Mouse (Mus musculus) MEL (cell line): ENCODE measurements at regions not wholly inside any gene's neighbourhood (a gene's known extent, or its start where the extent isn't known, plus 50 kb on each side); places are given as distances from the start of the nearest gene placed in this dataset.

Experiments used
- DNase-seq: peaks from one replicate; pipeline ENCODE4 v3.0.0; 2011; ENCODE audit warnings: low read depth, low spot score
- H3K27ac ChIP-seq: 2 replicates; pipeline ENCODE4 v1.5.1; 2012; ENCODE audit warnings: low read depth, mild to moderate bottlenecking, control low read depth, low read length, moderate library complexity; ENCODE audit not compliant: control insufficient read depth
- H3K27me3 ChIP-seq, 2 experiments: fragments of 150-350 bp in 1 of 2; sonication (generic) in 1 of 2; 2 replicates each; pipeline ENCODE4 v1.6.1; 2012; ENCODE audit warnings: low read length in 2 of 2, mild to moderate bottlenecking in 2 of 2, improper control_type of control experiment in 1 of 2, moderate library complexity in 1 of 2; ENCODE audit not compliant: insufficient read depth in 2 of 2, control insufficient read depth in 1 of 2
- H3K36me3 ChIP-seq, 2 experiments: 2 replicates each; pipeline ENCODE4 v1.6.1; 2012 to 2014; ENCODE audit warnings: low read length in 2 of 2, improper control_type of control experiment in 1 of 2, inconsistent platforms in 1 of 2, mild to moderate bottlenecking in 1 of 2; ENCODE audit not compliant: insufficient read depth in 2 of 2, control insufficient read depth in 1 of 2
- H3K4me1 ChIP-seq, 2 experiments: fragments of 150-350 bp in 1 of 2; sonication (generic) in 1 of 2; 2 replicates each; pipeline ENCODE4 v1.6.1; 2012; ENCODE audit warnings: low read length in 2 of 2, improper control_type of control experiment in 1 of 2, mild to moderate bottlenecking in 1 of 2; ENCODE audit not compliant: insufficient read depth in 2 of 2, control insufficient read depth in 1 of 2
- H3K4me3 ChIP-seq, 2 experiments: fragments of 150-350 bp in 1 of 2; sonication (generic) in 1 of 2; 2 replicates each; pipeline ENCODE4 v1.5.1; 2012; ENCODE audit warnings: low read depth in 2 of 2, low read length in 2 of 2, mild to moderate bottlenecking in 2 of 2, moderate library complexity in 2 of 2, control low read depth in 1 of 2, improper control_type of control experiment in 1 of 2; ENCODE audit not compliant: control insufficient read depth in 1 of 2, insufficient read depth in 1 of 2
- H3K79me2 ChIP-seq: 2 replicates; pipeline ENCODE4 v1.6.1; 2012; ENCODE audit warnings: mild to moderate bottlenecking, low read length, moderate library complexity; ENCODE audit not compliant: control insufficient read depth, poor library complexity, insufficient read depth
- H3K9ac ChIP-seq: 2 replicates; pipeline ENCODE4 v1.6.1; 2012; ENCODE audit warnings: low read depth, mild to moderate bottlenecking, control low read depth, low read length, moderate library complexity; ENCODE audit not compliant: control insufficient read depth, poor library complexity, severe bottlenecking
- H3K9me3 ChIP-seq: fragments of 150-350 bp; sonication (generic); replicated peaks from 2 replicates; pipeline ENCODE4 v1.6.1; 2012; ENCODE audit warnings: mild to moderate bottlenecking, low read length, improper control_type of control experiment, moderate library complexity; ENCODE audit not compliant: insufficient read depth
- CHD1 ChIP-seq: IDR thresholded peaks from 2 replicates; pipeline ENCODE4 v1.6.1; 2012; ENCODE audit warnings: low read depth, mild to moderate bottlenecking, inconsistent platforms, low read length, improper control_type of control experiment
- CHD2 ChIP-seq: IDR thresholded peaks from 2 replicates; pipeline ENCODE4 v1.6.1; 2011; ENCODE audit warnings: low read length, improper control_type of control experiment
- CTCF ChIP-seq, 3 experiments: IDR thresholded peaks in 2 of 3; conservative IDR thresholded peaks in 1 of 3; 2 replicates each; pipeline ENCODE4 v1.5.1; 2011 to 2012; ENCODE audit warnings: low read length in 3 of 3, low read depth in 2 of 3, mild to moderate bottlenecking in 2 of 3, improper control_type of control experiment in 1 of 3, inconsistent platforms in 1 of 3, mixed read lengths in 1 of 3, moderate library complexity in 1 of 3; ENCODE audit not compliant: control insufficient read depth in 1 of 3, insufficient read depth in 1 of 3, poor library complexity in 1 of 3, severe bottlenecking in 1 of 3
- ELF1 ChIP-seq: IDR thresholded peaks from 2 replicates; pipeline ENCODE4 v1.6.1; 2014; ENCODE audit warnings: low read depth, mild to moderate bottlenecking, inconsistent platforms, low read length, improper control_type of control experiment, moderate library complexity
- ETS1 ChIP-seq: IDR thresholded peaks from 2 replicates; pipeline ENCODE4 v1.6.1; 2012; ENCODE audit warnings: low read depth, mild to moderate bottlenecking, inconsistent platforms, low read length, improper control_type of control experiment, moderate library complexity
- JUND ChIP-seq: IDR thresholded peaks from 2 replicates; pipeline ENCODE4 v1.6.1; 2011; ENCODE audit warnings: low read depth, mild to moderate bottlenecking, improper control_type of control experiment, low read length
- KAT2A ChIP-seq: conservative IDR thresholded peaks from 2 replicates; pipeline ENCODE4 v1.6.1; 2012; ENCODE audit warnings: low read depth, low read length, improper control_type of control experiment, inconsistent platforms
- MAX ChIP-seq: IDR thresholded peaks from 2 replicates; pipeline ENCODE4 v1.6.1; 2011; ENCODE audit warnings: low read length, improper control_type of control experiment
- MAZ ChIP-seq: IDR thresholded peaks from 2 replicates; pipeline ENCODE4 v1.6.1; 2012; ENCODE audit warnings: low read depth, mild to moderate bottlenecking, inconsistent platforms, low read length, improper control_type of control experiment
- MEF2A ChIP-seq: IDR thresholded peaks from 2 replicates; pipeline ENCODE4 v1.6.1; 2014; ENCODE audit warnings: low read depth, mild to moderate bottlenecking, inconsistent platforms, low read length, improper control_type of control experiment; ENCODE audit not compliant: poor library complexity, insufficient replicate concordance, severe bottlenecking; ENCODE audit errors: extremely low read depth
- MYB ChIP-seq: IDR thresholded peaks from 2 replicates; pipeline ENCODE4 v1.6.1; 2011; ENCODE audit warnings: mild to moderate bottlenecking, low read depth, low read length, improper control_type of control experiment
- POLR2A ChIP-seq, 2 experiments: IDR thresholded peaks; 2 replicates each; pipeline ENCODE4 v1.6.1; 2011 to 2012; ENCODE audit warnings: low read length in 2 of 2, mild to moderate bottlenecking in 2 of 2, control low read depth in 1 of 2, improper control_type of control experiment in 1 of 2, low read depth in 1 of 2, moderate library complexity in 1 of 2; ENCODE audit not compliant: control insufficient read depth in 1 of 2, insufficient read depth in 1 of 2, poor library complexity in 1 of 2
- POLR2AphosphoS5 ChIP-seq: IDR thresholded peaks from 2 replicates; pipeline ENCODE4 v1.6.1; 2012; ENCODE audit warnings: low read depth, borderline replicate concordance, mild to moderate bottlenecking, inconsistent platforms, low read length, moderate library complexity, mixed read lengths
- RAD21 ChIP-seq: IDR thresholded peaks from 2 replicates; pipeline ENCODE4 v1.6.1; 2011; ENCODE audit warnings: mild to moderate bottlenecking, low read depth, low read length, improper control_type of control experiment
- RCOR1 ChIP-seq: IDR thresholded peaks from 2 replicates; pipeline ENCODE4 v1.6.1; 2012; ENCODE audit warnings: low read depth, mild to moderate bottlenecking, inconsistent platforms, low read length, improper control_type of control experiment
- USF2 ChIP-seq, 2 experiments: IDR thresholded peaks; 2 replicates each; pipeline ENCODE4 v1.6.1; 2011 to 2012; ENCODE audit warnings: improper control_type of control experiment in 2 of 2, low read length in 2 of 2, borderline replicate concordance in 1 of 2, inconsistent platforms in 1 of 2, low read depth in 1 of 2, mild to moderate bottlenecking in 1 of 2; ENCODE audit not compliant: insufficient read depth in 1 of 2
- ZKSCAN1 ChIP-seq: IDR thresholded peaks from 2 replicates; pipeline ENCODE4 v1.6.1; 2012; ENCODE audit warnings: low read depth, mild to moderate bottlenecking, inconsistent platforms, low read length, improper control_type of control experiment, moderate library complexity

DNA sequence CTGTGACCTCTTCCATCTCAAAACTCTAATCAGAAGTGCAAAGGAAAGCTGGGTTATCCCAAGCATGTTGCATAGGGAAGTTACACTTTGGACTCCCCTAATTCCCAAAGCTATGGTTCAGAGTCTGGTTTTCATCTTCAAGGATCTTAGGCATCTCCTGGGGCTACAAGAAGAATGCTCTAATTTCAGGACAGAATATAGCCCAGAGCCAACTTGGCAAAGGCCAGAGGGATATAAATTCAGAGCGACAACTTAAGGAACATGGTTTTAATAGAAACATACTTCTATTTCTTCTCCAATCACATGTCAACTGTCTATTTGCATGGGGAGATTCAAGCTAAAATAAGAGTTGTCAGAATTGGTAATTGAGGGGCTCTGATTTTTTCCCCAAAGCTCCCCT is 441.4 kb upstream of the Klf4 start:
- DNase-seq: no peak
- no peaks in the 10 kb centered on the region for H3K9me3 ChIP-seq
- H3K79me2 ChIP-seq: no peaks in the 10 kb centered on the region
- TF ChIP-seq MYB (no peak), POLR2AphosphoS5 (no peak), CTCF (IDR thresholded peaks at IDR 0.05 in 2 of 3, conservative IDR thresholded peaks at IDR 0.05 in 1 of 3; ENCODE audit: control insufficient read depth in 1 of 3, insufficient read depth in 1 of 3, low read depth in 2 of 3, low read length in 3 of 3, poor library complexity in 1 of 3, severe bottlenecking in 1 of 3) (no peak), USF2 (IDR thresholded peaks at IDR 0.05; ENCODE audit: borderline replicate concordance in 1 of 2, insufficient read depth in 1 of 2, low read depth in 1 of 2, low read length in 2 of 2) (no peak), MAZ (no peak), JUND (no peak)
- no peaks in the 10 kb centered on the region for H3K4me1 ChIP-seq
- H3K4me3 ChIP-seq: no peak overlapping the region
- no peaks in the 10 kb centered on the region for H3K36me3 ChIP-seq
- no peak overlapping the region for H3K27ac ChIP-seq
- H3K27me3 ChIP-seq: no peaks in the 10 kb centered on the region
- H3K9ac ChIP-seq: no peak overlapping the region

DNA sequence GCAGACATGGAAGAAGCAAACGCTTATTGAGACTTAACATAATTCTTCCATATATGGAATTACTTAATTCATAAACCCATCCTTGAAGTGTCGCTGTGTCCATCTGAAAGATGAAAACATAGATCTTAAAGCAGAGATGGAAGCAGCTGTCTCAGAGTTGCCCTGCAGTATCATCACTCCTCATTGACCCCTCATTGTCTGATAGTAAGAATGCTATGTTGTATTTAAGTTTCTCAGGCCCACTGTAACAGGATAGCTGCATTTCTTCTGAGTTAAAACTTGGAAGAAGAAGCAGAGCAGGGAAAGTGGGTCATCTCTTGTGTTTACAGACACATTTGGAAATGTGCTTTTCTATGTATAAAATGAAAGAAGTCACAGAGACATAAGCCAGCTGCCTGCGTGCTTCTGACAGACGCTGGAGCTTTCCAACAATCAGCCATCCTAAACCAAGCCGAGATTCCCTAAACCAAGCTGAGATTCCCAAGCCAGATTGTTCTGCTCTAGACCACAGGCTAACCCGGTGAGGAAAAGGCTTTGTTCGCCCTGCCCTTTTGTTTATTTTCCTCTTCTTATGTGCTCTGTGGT is 440.1 kb upstream of the Klf4 start:
- no peak for DNase-seq
- H3K9ac ChIP-seq: no peak overlapping the region
- no peak for TF ChIP-seq USF2 (IDR thresholded peaks at IDR 0.05; ENCODE audit: borderline replicate concordance in 1 of 2, insufficient read depth in 1 of 2, low read depth in 1 of 2, low read length in 2 of 2)
- TF ChIP-seq CHD2: no peak
- TF ChIP-seq RAD21: no peak
- no peak for TF ChIP-seq ZKSCAN1
- no peak for TF ChIP-seq MYB
- no peak for TF ChIP-seq CHD1
- no peak for TF ChIP-seq MAZ
- no peak for TF ChIP-seq JUND
- no peak for TF ChIP-seq POLR2A (IDR thresholded peaks at IDR 0.05; ENCODE audit: control insufficient read depth in 1 of 2, insufficient read depth in 1 of 2, low read depth in 1 of 2, low read length in 2 of 2, poor library complexity in 1 of 2)
- TF ChIP-seq MAX: no peak
- no peak for TF ChIP-seq POLR2AphosphoS5
- no peak for TF ChIP-seq RCOR1
- no peak for TF ChIP-seq KAT2A
- TF ChIP-seq ETS1: no peak
- no peak for TF ChIP-seq MEF2A
- no peak for TF ChIP-seq ELF1
- no peaks in the 10 kb centered on the region for H3K4me1 ChIP-seq
- H3K27me3 ChIP-seq: no peaks in the 10 kb centered on the region
- no peaks in the 10 kb centered on the region for H3K9me3 ChIP-seq
- no peak overlapping the region for H3K4me3 ChIP-seq
- no peaks in the 10 kb centered on the region for H3K36me3 ChIP-seq
- H3K27ac ChIP-seq: no peak overlapping the region
- no peaks in the 10 kb centered on the region for H3K79me2 ChIP-seq
